Mouse (Mus musculus) ES-Bruce4 (cell line): ENCODE data around the gene Actg2.

ENCODE experiments used
- CTCF ChIP-seq: IDR thresholded peaks from one replicate; pipeline ENCODE4 v1.8.1; 2011; ENCODE audit warnings: low read depth, low read length
- POLR2A ChIP-seq: IDR thresholded peaks from one replicate; pipeline ENCODE4 v1.8.1; 2011; ENCODE audit warnings: low read length; ENCODE audit not compliant: insufficient read depth

DNA sequence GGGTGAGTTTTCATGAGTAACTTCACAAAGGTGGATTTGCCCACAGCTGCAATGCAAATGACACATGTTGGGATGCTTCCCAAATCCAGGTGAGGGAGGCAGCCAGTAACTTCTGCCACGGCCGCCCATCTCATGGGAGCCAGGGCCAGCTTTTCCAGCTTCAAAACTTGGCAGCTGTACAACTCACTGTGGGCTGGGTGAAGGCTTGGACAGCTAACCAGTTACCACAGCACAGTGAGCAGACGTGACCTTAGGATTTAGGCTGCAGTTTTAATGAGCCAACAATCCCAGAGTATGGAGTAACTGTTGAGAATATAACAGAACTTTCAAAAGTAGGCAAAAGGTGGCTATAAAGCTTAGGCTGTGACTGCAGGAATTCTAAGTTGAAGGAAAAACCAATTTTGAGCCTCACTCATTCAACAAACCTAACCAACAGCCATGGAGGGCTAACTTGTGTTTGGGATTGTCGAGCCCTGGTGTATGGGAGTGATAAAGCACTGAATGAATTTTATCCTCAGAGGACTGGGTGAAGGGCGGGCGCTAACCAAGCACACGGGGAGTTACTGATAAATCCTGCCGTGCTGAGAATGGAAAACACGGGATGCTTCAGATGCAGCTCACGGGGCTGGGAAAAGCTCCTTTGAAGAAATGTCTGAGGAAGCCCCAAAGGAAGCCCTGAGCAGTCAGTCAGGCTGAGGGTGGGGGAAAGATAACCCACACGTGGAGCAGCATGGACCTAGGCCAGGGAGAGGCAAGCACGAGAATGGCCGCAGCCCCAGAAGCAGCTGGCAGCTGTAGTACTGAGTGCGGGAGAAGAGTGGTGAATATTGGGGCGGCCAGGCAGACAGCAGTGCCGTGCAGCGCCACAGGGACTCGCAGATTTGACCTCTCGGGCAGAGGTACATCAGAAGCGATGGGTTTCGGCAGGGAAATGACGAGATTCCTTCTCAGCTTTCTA, 39.0 kb downstream of the Actg2 start:
- no peak for TF ChIP-seq CTCF
- no peak for TF ChIP-seq POLR2A
